Mouse (Mus musculus): ENCODE results near the gene Thoc5.

Thoc5 gene

GRCm38 (mm10) chr11:4894848-4895816 lies at the start of gene Thoc5:
Thoc5 (plus strand) TSS chr11:4895320.
- DNase-seq: peak; percentile 78 to 83

GRCm38 (mm10) chr11:4848483-4849248 lies 46.5 kb upstream of the Thoc5 start:
- DNase-seq: peak in 1 of 2 experiments; percentile 42

- peak; percentile 96 to 98 for DNase-seq
Observed at GRCm38 (mm10) chr11:4849258-4849943, 45.7 kb upstream of the Thoc5 start, which contains the start of gene Nf2. Nf2 (minus strand) TSS chr11:4849536.

- no peak for DNase-seq
Observed at GRCm38 (mm10) chr11:4850404-4850803, 44.7 kb upstream of the Thoc5 start.

- DNase-seq: no peak
Observed at GRCm38 (mm10) chr11:4853021-4853420, 42.1 kb upstream of the Thoc5 start.

GRCm38 (mm10) chr11:4854181-4854580 lies 40.9 kb upstream of the Thoc5 start:
- DNase-seq: no peak

- DNase-seq: no peak
Observed at GRCm38 (mm10) chr11:4858416-4858815, 36.7 kb upstream of the Thoc5 start.

- DNase-seq: no peak
Observed at GRCm38 (mm10) chr11:4860986-4861385, 34.1 kb upstream of the Thoc5 start.

GRCm38 (mm10) chr11:4861816-4862604 lies 33.1 kb upstream of the Thoc5 start:
- DNase-seq: no peak

GRCm38 (mm10) chr11:4862730-4863129 lies 32.4 kb upstream of the Thoc5 start:
- DNase-seq: no peak

GRCm38 (mm10) chr11:4865645-4866251 lies 29.4 kb upstream of the Thoc5 start:
- peak; percentile 59 to 68 for DNase-seq

GRCm38 (mm10) chr11:4873755-4874475 lies 21.2 kb upstream of the Thoc5 start, which contains the start of gene Nipsnap1:
Nipsnap1 (plus strand) TSS chr11:4873951.
- DNase-seq: peak; percentile 77 to 78

GRCm38 (mm10) chr11:4874551-4874950 lies 20.6 kb upstream of the Thoc5 start:
- no peak for DNase-seq

GRCm38 (mm10) chr11:4881087-4881486 lies 14.0 kb upstream of the Thoc5 start:
- no peak for DNase-seq

- no peak for DNase-seq
Observed at GRCm38 (mm10) chr11:4882892-4883627, 12.1 kb upstream of the Thoc5 start.

GRCm38 (mm10) chr11:4885385-4885903 lies 9.7 kb upstream of the Thoc5 start:
- peak; percentile 53 to 62 for DNase-seq

- no peak for DNase-seq
Observed at GRCm38 (mm10) chr11:4886987-4887386, 8.1 kb upstream of the Thoc5 start.

GRCm38 (mm10) chr11:4900437-4900836 lies 5.3 kb downstream of the Thoc5 start:
- no peak for DNase-seq

- no peak for DNase-seq
Observed at GRCm38 (mm10) chr11:4901956-4902355, 6.8 kb downstream of the Thoc5 start.

GRCm38 (mm10) chr11:4906231-4906630 lies 11.1 kb downstream of the Thoc5 start:
- no peak for DNase-seq
